Mouse (Mus musculus): ENCODE measurements around the gene Pate4.

DNA sequence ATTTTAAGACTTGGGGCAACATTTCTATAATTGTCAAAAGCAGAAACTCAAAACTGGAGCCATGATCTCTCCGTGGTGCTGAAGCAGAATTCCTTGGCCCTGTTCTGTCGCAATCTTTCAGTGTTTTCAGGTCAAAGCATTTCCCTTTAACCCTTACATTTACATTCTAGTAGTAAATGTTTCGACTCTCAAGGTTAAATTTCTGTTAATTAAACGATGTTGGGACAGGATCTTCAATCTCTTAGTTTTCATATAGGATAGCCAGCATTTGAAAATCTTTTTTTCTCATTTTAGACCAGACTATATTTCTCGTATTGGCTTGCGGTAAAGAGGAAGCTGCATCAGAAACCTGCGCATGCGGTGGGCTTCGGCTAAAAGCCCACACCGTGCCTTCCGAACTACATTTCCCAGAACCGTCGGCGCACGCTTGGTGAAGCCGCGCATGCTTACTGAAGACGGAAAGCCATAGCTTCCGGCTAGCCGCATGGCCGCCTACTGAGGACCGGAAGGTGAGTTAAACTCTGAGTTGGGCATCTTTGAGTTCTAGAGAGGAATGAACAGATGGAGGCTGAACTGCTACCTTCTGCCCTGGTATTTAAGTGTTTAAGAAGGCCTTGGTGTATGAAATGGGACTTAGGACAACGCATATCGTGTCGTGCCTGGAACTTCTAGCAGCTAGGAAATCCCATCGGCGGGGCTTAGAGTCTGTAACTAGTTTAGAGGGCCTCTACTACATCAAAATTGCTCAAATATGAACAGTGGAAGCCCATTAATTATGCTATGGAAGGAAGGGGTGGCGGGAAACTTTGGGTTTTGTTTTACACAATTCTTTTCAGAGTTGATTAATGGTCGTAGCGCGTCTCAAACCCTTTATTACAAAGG lies 52.5 kb downstream of the Pate4 start:
- TF ChIP-seq ZC3H11A (IDR thresholded peaks at IDR 0.05; ENCODE audit: borderline replicate concordance, low read depth, low read length) (no peak), MAFK (IDR thresholded peaks at IDR 0.05; ENCODE audit: insufficient read depth, low read depth, low read length) (no peak), ZNF384 (IDR thresholded peaks at IDR 0.05; ENCODE audit: low read depth, low read length) (no peak), CHD2 (IDR thresholded peaks at IDR 0.05; ENCODE audit: low read depth, low read length) (no peak), HCFC1 (IDR thresholded peaks at IDR 0.05; ENCODE audit: borderline replicate concordance, insufficient read depth, low read length) (peak; percentile 95)

Measured in ES-E14 (cell line).